Mouse (Mus musculus): Measurements from ENCODE around the gene Myl10.

- no peak for TF ChIP-seq CTCF (IDR thresholded peaks at IDR 0.05; ENCODE audit: low read depth, low read length)
- TF ChIP-seq POLR2A (IDR thresholded peaks at IDR 0.05; ENCODE audit: extremely low read depth, insufficient read depth, low read length): no peak
Observed at GRCm38 (mm10) chr5:136738918-136739317, 46.0 kb downstream of the Myl10 start.
